Mouse (Mus musculus) brain, adult 2 months (tissue): ENCODE results near the gene Sertad4.

ENCODE experiments used
- DNase-seq: peaks from one replicate; pipeline ENCODE4 v3.0.0; 2011; ENCODE audit warnings: low read depth, low spot score

Gene Sertad4

DNA sequence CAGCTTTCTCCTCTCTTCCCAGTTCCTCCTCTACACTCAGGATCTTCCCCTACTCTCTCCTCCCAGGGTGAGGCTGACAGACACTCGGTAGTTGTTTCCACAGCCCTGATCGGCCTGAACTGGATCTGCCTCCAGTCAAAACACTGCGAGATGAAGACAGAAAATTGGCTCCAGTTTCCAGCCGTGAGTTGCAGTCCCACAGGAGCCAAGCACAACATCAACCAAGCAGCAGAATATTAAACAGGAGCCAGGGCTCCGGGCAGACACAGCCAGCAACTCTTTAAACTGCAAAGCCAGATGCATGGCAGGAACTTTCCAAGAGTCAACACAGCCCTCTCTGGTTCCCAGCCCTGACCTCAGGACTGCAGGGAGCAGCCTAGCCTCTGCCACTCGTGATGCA is 3.9 kb downstream of the Sertad4 start:
- DNase-seq: peak; percentile 63

DNA sequence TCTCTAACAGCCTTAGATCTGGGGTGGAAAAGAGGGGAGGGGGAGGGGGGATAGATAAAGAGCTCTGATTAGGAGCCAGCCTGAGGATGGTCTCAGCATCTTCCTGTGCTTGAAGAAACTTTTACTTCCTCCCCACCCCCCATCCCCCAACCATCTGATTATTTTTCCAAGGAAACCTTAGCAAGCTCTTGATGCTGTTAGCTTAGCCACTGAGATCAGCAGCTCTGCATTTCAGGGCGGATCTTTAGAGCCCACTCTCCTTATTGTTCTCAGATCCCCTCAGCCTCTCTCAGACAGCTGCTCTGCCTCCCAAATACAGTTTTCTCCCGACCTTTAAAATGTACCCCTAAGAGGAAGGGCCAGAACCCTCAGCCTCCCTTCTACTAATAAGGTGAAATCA is 4.4 kb downstream of the Sertad4 start:
- no peak for DNase-seq

- DNase-seq: no peak
Measured at GRCm38 (mm10) chr1:192849616-192850015, 5.9 kb downstream of the Sertad4 start.

DNA sequence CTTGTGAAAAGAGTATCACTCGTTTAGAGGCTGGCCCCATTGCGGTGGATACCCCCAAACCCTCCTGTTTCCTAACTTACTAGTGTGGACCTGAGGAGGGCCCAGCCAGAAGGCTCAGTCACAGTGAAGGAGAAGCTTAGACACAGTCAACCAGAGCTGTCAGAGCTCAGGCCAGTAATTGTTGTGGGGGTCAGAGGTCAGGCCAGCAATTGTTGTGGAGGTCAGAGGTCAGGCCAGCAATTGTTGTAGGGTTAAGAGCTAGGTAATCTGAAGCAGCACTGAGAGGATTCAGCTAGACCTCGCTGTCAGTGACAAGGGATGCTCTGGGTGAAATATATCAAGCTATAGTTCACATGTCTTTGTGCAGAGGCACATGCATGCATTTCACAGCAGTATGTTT is 8.3 kb downstream of the Sertad4 start:
- DNase-seq: no peak

- DNase-seq: peak; percentile 68
Measured at GRCm38 (mm10) chr1:192841094-192841813, 14.3 kb downstream of the Sertad4 start.

GRCm38 (mm10) chr1:192840655-192841054 is 14.9 kb downstream of the Sertad4 start:
- DNase-seq: no peak

DNA sequence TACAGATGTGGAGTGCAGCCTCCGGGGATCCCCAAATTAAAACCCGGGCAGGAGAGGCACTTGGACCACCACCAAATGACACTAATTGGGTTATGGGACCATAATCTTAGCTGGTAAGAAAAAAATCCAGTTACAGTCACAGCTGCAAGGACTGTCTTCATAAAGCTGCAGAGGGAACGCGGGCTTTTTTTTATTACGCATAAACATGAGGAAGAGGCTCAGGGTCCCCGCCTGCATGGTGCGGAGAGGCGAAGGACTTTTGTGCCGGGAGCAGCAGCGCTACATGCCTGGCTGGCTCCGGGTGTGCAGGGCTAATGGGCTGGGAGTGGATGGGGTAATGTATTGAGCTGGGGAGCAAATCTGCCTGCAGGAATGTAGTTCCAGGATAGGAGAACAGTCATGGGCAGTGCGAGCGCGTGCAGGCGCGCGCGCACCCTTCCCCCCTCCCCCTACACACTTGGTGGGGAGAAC is 20.3 kb downstream of the Sertad4 start:
- DNase-seq: peak; percentile 73

DNA sequence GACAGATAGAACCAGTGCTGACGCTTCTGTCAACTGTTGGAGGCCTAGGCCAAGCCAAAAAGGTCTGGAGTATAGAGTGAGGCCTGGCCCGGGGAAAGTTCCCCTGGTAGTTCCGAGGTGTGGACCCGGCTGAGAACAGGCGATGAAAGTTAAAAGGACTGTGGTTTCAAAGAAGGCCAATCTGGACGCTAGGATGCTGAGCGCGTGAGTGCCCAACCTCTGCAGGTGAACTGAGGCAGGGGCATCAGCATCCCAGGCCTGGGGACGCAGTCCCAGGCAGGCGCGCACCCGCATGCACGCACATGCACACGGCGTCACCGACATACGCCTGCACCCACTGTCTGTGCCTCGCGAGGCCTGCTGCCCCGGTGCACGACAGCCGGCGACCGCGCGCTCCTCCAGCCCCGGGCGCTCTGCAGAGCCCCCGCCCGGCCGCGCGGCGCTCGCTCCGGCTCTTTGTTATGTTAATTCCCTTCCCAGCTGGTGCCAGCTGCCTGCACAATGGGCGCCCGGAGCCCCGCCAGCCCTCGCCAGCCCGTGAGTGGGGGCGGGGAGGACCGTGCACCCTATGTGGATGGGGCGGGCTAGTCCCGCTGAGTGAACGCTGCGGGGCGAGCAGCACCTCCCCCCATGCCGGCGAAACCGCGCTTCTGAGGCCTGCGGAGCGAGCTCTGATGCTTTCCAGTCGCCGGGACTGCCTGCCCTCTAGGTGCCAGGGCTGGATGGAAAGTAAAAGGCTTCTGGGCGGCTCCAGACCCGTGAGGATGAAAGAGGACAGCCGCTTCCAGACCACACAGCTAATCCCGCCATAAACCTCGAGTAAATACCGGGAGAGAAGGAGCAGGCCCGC is 21.0 kb downstream of the Sertad4 start:
- peak; percentile 84 for DNase-seq

DNA sequence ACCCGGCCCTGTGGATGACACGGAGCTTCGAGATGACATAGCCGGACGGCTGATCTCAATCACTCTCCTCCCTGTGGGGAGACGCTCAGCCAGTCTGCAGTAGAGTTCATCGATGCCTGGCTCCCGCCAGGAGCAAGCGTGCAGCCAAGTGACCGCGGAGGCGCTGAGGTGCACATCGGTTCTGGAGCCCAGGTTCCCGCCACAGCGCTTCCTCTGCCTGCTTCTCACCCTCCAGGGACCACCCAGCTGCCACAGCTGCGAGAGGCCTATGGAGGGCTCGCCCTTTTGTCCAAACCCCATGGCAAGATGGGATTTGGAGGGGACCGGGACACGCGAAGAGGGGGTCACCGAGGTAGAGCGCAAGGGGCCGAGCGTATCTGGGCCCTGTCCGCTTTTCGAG is 22.0 kb downstream of the Sertad4 start:
- no peak for DNase-seq

- DNase-seq: no peak
Measured at GRCm38 (mm10) chr1:192833097-192833496, 22.5 kb downstream of the Sertad4 start.

- no peak for DNase-seq
Measured at GRCm38 (mm10) chr1:192832338-192832737, 23.2 kb downstream of the Sertad4 start.

- no peak for DNase-seq
Measured at GRCm38 (mm10) chr1:192830444-192830843, 25.1 kb downstream of the Sertad4 start.

- peak; percentile 71 for DNase-seq
Measured at GRCm38 (mm10) chr1:192828928-192829327, 26.6 kb downstream of the Sertad4 start.

GRCm38 (mm10) chr1:192827955-192828354 is 27.6 kb downstream of the Sertad4 start:
- no peak for DNase-seq

DNA sequence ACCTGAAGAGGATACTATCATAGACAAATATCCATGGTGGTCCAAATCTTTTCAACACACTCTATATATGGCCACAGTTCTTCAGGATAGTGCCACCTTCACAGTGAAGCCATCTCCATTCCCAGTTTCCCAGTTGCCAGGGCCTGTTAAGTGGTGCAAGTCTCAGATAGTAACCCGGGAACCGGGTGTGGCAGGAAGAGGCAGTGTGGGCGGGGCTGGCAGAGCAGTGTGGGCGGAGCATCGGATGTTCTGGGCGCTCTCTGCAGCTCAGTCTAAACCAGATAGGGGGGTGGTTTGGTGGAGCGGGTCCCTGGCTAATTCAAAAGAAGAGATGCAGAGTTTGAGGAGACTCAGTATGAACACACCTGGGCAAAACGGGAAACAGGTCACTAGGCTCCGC is 29.8 kb downstream of the Sertad4 start:
- DNase-seq: peak; percentile 39

GRCm38 (mm10) chr1:192822652-192823525 is 32.7 kb downstream of the Sertad4 start:
- DNase-seq: peak; percentile 58

GRCm38 (mm10) chr1:192822309-192822651 is 33.3 kb downstream of the Sertad4 start:
- no peak for DNase-seq

DNA sequence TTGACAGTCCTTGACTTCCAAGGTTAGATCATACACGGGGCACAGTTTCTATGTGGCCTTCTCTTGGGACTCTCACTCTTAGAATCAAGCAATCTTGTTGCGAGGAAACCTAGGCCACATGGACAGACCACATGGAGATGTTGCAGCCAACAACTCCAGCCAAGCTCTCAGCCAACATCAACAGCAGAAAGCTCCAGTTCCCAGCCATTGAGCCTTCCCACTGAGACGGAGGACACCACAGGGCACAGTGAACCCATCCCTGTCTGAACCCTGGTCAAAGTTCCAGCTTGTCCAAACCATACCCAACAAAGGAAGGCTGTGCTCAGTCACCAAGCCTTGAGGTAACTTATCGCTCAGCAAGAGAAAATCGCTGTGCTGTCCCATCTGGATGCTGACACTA is 37.2 kb downstream of the Sertad4 start:
- no peak for DNase-seq

DNA sequence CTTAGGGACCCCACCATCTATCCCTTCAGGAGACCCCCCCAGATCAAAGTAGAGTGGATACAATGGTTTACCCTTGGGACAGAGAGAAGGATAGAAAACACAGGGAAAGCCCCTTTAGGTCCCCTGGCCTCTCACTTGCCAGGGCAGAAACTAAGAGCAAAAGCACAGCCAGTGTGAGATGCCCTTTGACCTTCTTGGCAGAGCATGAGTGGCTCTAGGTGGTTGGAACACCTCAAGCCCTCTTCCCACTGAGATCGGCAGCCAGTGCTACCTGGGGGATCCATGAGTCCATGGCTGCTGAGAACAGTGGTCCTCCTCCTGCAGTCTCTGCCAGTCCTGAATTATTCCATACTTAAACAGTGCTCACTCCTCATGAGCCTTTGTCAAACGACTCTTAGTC is 39.8 kb downstream of the Sertad4 start:
- no peak for DNase-seq

DNA sequence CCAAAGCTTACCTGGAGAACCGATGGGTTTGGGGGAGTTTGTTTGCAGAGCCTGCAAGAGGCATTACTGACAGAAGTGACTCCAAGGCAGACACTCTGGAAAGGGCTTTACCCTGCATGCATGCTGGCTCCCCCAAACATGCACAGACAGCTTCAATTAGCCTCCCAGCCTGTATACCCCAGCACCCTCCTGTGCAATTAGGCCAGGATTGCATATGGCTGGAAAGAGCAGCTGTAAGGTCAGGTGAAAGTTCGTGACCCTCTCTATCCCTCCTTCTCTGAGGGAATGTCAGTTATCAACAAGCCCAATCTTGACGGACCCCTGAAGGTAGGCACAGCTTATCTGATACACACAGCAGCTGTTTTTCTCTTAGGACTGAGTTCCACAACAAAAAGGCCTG is 40.9 kb downstream of the Sertad4 start:
- DNase-seq: no peak

DNA sequence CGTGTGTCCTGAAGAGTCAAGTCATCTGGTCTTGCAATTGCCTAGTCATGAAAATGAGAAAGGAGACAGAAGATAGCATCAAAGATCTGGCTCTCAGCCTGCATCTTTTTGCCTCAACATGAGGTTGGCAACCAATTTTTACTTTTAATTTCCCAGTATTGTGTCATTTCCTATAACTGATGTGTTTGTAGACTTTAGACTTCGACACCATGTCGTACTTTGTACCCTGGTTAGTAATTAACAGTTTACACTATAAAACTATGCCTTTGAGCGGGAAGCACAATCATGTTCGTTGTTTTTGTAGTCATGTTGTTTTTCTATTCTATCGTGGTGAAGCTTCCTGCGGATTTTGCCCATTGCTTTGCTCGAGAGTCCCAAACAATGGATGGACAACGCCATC is 42.8 kb downstream of the Sertad4 start:
- DNase-seq: no peak

- no peak for DNase-seq
Measured at GRCm38 (mm10) chr1:192812290-192812689, 43.3 kb downstream of the Sertad4 start.
